Mouse (Mus musculus) stomach, postnatal 0 days (tissue): Measurements from ENCODE around the gene Naaladl1. TPM values are rescaled to one million over a fixed set of nuclear protein-coding genes. Genes with fewer than 3 reads are reported as not detected.

Source experiments
- ATAC-seq: fragments of 200-750 bp; cut with Nextera tagmentation; 2 replicates; pipeline ENCODE4 v1.8.0; 2017; ENCODE audit not compliant: low FRiP score, low TSS enrichment
- DNase-seq: peaks from one replicate; pipeline ENCODE4 v3.0.0-alpha.2; 2016; ENCODE audit warnings: low spot score
- H3K27ac ChIP-seq: fragments of 300-500 bp; sonication (generic); replicated peaks from 2 replicates; pipeline ENCODE4 v1.5.1; 2014; ENCODE audit warnings: mild to moderate bottlenecking, control low read depth
- H3K27me3 ChIP-seq: fragments of 300-500 bp; sonication (generic); 2 replicates; pipeline ENCODE4 v1.6.1; 2014; ENCODE audit warnings: low read length; ENCODE audit not compliant: control insufficient read depth, insufficient read depth
- H3K36me3 ChIP-seq: fragments of 300-500 bp; sonication (generic); 2 replicates; pipeline ENCODE4 v1.6.1; 2014; ENCODE audit warnings: low read length, mixed read lengths; ENCODE audit not compliant: control insufficient read depth, insufficient read depth
- H3K4me1 ChIP-seq: fragments of 300-500 bp; sonication (generic); replicated peaks from 2 replicates; pipeline ENCODE4 v1.6.1; 2014; ENCODE audit warnings: antibody characterized with exemption; ENCODE audit not compliant: control insufficient read depth, insufficient read depth
- H3K4me2 ChIP-seq: fragments of 300-500 bp; sonication (generic); replicated peaks from 2 replicates; pipeline ENCODE4 v1.6.1; 2014; ENCODE audit warnings: low read depth, mild to moderate bottlenecking, control low read depth, moderate library complexity
- H3K4me3 ChIP-seq: fragments of 300-500 bp; sonication (generic); 2 replicates; pipeline ENCODE4 v1.5.1; 2014; ENCODE audit warnings: low read depth, low read length, control low read depth
- H3K9ac ChIP-seq: fragments of 300-500 bp; sonication (generic); 2 replicates; pipeline ENCODE4 v1.6.1; 2014; ENCODE audit warnings: mild to moderate bottlenecking, low read length, control low read depth, mixed read lengths
- H3K9me3 ChIP-seq: fragments of 300-500 bp; sonication (generic); 2 replicates; pipeline ENCODE4 v1.6.1; 2016; ENCODE audit warnings: low read length; ENCODE audit not compliant: control insufficient read depth
- CTCF ChIP-seq: IDR thresholded peaks from 2 replicates; pipeline ENCODE4 v1.5.1; 2016; ENCODE audit warnings: antibody characterized with exemption, low read depth, mild to moderate bottlenecking, moderate library complexity
- EP300 ChIP-seq: optimal IDR thresholded peaks from 2 replicates; pipeline ENCODE3; 2016; ENCODE audit warnings: antibody characterized with exemption
- WGBS: fragments of 180-500 bp; shearing (Covaris S2); extraction: QIAGEN DNeasy Blood & Tissue Kit; methylation state at CpG from one replicate; pipeline ENCODE4 v1.1.7; 2014; 5-methylcytosine and 5-hydroxymethylcytosine counted together
- polyA plus RNA-seq: library from polyadenylated mRNA; unstranded; fragments of >200 nt; fragmentation: Nextera tagmentation; extraction: Ambion mirVana; gene quantifications from 2 replicates; pipeline ENCODE4 v1.2.1, GENCODE M21; 2015

Naaladl1 gene
- polyA plus RNA-seq, 1 experiment from 2014 or later, result 0.05 TPM

DNA sequence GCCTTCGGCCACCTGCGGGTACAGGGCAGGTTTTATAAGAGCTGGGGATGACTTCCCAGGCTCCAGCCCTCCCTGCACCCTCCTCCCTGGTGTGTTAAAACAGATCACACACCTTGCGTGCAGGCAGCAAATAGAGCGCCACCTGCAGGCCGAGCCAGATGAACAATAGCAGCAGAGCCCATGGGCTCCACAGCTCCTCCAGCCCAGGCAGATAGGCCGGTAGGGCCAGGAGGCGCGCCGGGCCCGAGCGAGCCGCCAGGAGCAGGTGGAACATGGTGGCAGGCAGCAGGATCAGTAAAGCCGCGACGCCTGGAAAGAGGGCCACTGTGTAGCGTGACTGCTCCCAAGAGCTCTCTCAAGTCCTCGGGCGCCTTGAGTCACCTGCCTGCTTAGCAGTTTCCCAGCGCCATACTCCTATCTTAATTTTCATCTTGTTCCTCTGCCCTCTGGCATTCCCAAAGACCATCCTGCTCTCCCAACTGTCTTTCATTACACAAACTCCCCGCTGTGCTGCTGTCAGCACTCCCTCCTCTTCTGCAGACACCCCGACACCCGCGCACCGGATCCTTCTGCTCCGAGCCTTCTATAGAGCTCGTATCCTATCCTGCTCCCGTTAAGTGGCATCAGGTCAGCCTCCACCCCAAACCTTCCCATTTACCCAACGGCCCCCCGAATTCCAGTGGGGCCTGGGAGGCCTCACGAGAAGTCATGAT lies 38.4 kb upstream of the Naaladl1 start:
- no peak for TF ChIP-seq EP300
- TF ChIP-seq CTCF, result peak; percentile 86
- Histone ChIP-seq H3K36me3 (peaks cover 5% of the 10 kb centered on the region), H3K4me1 (peaks cover 10% of the 10 kb centered on the region), H3K4me3 (peak overlapping the region; percentile 31), H3K27me3 (no peaks in the 10 kb centered on the region), H3K27ac (peak overlapping the region; percentile 37), H3K9me3 (no peaks in the 10 kb centered on the region), H3K9ac (peak overlapping the region; percentile 50), H3K4me2 (peak overlapping the region; percentile 76)
- WGBS, result 1% methylated on average over 30 of the region's 30 CpGs
- peak; percentile 63 for ATAC-seq
- DNase-seq, result peak; percentile 92

DNA sequence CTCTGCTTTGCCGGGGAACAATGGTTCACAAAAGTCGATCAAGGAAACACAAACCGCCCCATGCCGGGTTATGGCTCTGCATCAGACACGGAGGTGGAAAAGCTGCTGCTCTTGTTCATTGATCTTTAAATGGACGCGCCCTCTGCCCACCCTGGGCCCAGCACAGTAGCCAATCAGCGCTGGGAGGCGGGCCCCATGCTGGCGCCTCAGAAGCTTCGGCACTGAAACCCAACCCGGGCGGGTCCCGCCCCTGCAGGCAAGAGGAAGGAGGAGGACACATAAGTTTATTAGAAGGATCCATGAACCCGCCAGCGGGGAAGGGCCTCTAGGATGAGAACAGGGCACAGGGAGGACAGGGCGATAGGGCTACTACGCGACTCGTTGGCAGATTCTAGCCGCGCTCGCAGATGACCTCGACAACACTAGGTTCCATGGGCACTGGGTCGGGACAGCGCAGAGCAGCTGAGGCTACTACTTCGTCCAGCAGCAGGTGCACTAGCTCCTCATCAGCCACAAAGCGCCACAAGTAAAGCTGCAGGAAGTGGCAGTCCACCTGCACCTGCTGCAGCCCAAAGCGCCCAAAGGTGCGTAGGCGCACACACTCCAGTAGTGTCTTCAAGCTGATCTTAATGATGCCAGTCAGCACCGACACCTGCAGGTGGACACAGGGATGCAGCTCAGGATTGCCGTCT lies 37.7 kb upstream of the Naaladl1 start, which contains the start of gene Tm7sf2:
Tm7sf2 (minus strand) TSS at position 650 of the 692 bp plus-strand sequence.
- Histone ChIP-seq H3K27me3 (no peaks in the 10 kb centered on the region), H3K27ac (peak within 1 kb of the TSS; percentile 56), H3K4me3 (peak within 1 kb of the TSS; percentile 31), H3K9ac (peak within 1 kb of the TSS; percentile 50), H3K9me3 (no peaks in the 10 kb centered on the region), H3K4me2 (peak within 1 kb of the TSS; percentile 76), H3K4me1 (peaks cover 5% of the 10 kb centered on the region; the same call in 1 of the 2 replicates), H3K36me3 (peaks cover 5% of the 10 kb centered on the region)
- no peak for TF ChIP-seq EP300
- peak; percentile 27; the same call in 1 of the 2 replicates for TF ChIP-seq CTCF
- 8% methylated on average over 33 of the region's 33 CpGs for WGBS
- DNase-seq (peak; percentile 95), ATAC-seq (peak; percentile 90)

DNA sequence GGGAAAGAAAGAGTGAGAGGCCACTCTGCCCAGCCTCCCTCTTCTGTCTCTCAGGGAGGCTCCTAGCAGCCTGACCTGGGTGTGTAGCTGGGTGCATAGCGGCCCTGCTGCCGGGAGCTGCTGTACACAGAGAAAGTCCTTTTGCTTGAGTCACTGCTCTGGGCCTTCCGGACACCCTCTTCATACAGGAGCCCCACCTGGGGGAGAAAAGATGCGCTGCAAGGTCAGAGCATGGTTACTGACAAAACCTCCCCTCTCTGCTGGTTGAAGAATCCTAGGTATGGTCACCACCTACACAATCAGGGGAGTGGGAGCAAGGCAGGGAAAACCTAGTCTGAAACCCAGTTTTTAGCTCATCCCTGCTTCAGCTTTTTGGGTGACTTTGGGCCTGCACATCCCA lies 36.6 kb upstream of the Naaladl1 start:
- 46% methylated on average over 4 of the region's 4 CpGs for WGBS

DNA sequence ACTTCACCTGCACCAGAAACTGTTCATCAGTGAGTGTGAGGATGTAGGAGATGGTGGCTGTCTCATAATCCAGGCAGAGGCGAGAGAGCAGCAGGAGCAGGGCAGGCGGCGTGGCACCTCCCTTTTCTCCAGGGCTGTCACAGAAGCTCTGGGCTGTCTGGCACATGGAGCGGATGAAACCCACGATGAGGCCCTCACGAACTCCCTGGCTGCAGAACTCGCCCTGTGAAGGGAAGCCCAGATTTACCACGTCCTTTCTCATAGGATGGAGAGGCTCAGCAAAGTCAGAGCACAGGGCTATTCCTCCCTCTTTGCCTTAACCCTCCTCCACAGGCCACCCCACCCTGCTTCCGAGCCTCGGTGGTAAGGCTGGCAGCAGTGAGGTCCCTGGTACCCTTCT lies 35.7 kb upstream of the Naaladl1 start:
- Histone ChIP-seq H3K36me3 (peaks cover 7% of the 10 kb centered on the region), H3K9me3 (no peaks in the 10 kb centered on the region), H3K27me3 (no peaks in the 10 kb centered on the region), H3K9ac (no peak overlapping the region), H3K4me2 (no peak overlapping the region), H3K27ac (no peak overlapping the region), H3K4me1 (peaks cover 5% of the 10 kb centered on the region; the same call in 1 of the 2 replicates), H3K4me3 (no peak overlapping the region)
- no peak for ATAC-seq
- no peak for DNase-seq
- 90% methylated on average over 10 of the region's 10 CpGs for WGBS
- TF ChIP-seq EP300 (no peak), CTCF (no peak)

More for the DNA sequence above, 36.6 kb upstream of the Naaladl1 start:
- Histone ChIP-seq H3K9me3 (no peaks in the 10 kb centered on the region), H3K27ac (no peak overlapping the region), H3K9ac (no peak overlapping the region), H3K4me3 (no peak overlapping the region), H3K27me3 (no peaks in the 10 kb centered on the region), H3K36me3 (peaks cover 7% of the 10 kb centered on the region), H3K4me2 (no peak overlapping the region), H3K4me1 (peaks cover 5% of the 10 kb centered on the region; the same call in 1 of the 2 replicates)
- ATAC-seq, result no peak
- DNase-seq, result no peak
- TF ChIP-seq CTCF (0 out of 2 replicates have a peak, but pooled peaks have one; percentile 24), EP300 (no peak)

DNA sequence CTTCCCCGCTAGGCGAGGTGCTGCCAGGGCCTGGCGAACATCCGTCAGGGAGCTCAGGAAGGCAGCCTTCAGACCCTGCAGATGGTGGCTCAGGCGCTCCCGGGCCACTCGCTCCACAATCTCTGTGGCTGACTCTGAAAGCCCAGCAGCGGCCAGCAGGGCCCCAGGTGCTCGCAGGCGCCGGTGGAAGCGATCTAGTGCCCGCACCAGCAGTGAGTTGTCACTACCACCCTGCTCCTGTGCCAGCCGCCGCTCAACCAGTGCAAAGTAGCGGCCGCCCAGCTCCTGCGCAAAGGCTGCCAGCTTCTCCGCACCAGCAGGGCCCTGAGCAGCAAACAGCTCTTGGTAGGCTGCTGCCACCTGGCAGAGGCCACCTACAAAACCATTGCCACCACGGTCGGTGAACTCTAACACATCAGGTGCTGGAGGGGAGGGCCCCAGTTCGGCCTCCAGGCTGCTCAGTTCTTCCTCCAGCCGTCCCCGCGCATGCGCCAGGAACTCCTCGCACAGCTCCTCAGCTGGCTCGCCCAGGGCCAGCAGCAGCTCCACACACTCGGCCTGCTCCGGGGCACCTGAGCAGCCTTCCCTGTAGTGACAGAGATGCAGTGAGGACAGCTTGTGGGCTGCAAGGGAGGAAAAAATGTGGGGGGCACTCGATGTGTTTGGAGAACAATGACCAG lies 34.9 kb upstream of the Naaladl1 start:
- H3K4me1 ChIP-seq, result peaks cover 5% of the 10 kb centered on the region; the same call in 1 of the 2 replicates
- no peak overlapping the region for H3K9ac ChIP-seq
- ATAC-seq, result no peak
- no peak for DNase-seq
- H3K27me3 ChIP-seq, result no peaks in the 10 kb centered on the region
- H3K4me2 ChIP-seq, result no peak overlapping the region
- TF ChIP-seq CTCF (no peak), EP300 (no peak)
- WGBS, result 91% methylated on average over 31 of the region's 31 CpGs
- H3K36me3 ChIP-seq, result peaks cover 7% of the 10 kb centered on the region
- H3K4me3 ChIP-seq, result no peak overlapping the region
- no peak overlapping the region for H3K27ac ChIP-seq
- no peaks in the 10 kb centered on the region for H3K9me3 ChIP-seq
